Mouse (Mus musculus) monocyte, adult 2 months (primary cell): ENCODE measurements around the gene Vasp.
A peak's percentile ranks its signal among the peaks of the same experiment; 100 is the strongest.
"Not testable (repeated sequence)": the region's sequence is repeated elsewhere in the genome, so short reads cannot be mapped to it uniquely, and the experiment has no call there.

Experiments used
- DNase-seq, 2 experiments: peaks; one replicate each; pipeline ENCODE4 v3.0.0; 2022; ENCODE audit warnings: low spot score in 2 of 2, low read depth in 1 of 2

The Vasp gene

GRCm38 (mm10) chr7:19304501-19305412 lies 33.1 kb upstream of the Vasp start:
- DNase-seq: no peak

GRCm38 (mm10) chr7:19303770-19304169 lies 32.2 kb upstream of the Vasp start:
- DNase-seq: peak in 1 of 2 experiments; percentile 76

GRCm38 (mm10) chr7:19303046-19303305 lies 31.4 kb upstream of the Vasp start:
- no peak for DNase-seq

GRCm38 (mm10) chr7:19302264-19303045 lies 30.8 kb upstream of the Vasp start:
- DNase-seq: no peak

- DNase-seq: peak in 1 of 2 experiments; percentile 31
Measured at GRCm38 (mm10) chr7:19301461-19302263, 30.0 kb upstream of the Vasp start.

- DNase-seq: peak in 1 of 2 experiments; percentile 63
Measured at GRCm38 (mm10) chr7:19300501-19301421, 29.1 kb upstream of the Vasp start.

- DNase-seq: no peak
Measured at GRCm38 (mm10) chr7:19299194-19299593, 27.6 kb upstream of the Vasp start.

- no peak for DNase-seq
Measured at GRCm38 (mm10) chr7:19297794-19298193, 26.2 kb upstream of the Vasp start.

- DNase-seq: no peak
Measured at GRCm38 (mm10) chr7:19297034-19297433, 25.4 kb upstream of the Vasp start.

GRCm38 (mm10) chr7:19295503-19296185 lies 24.0 kb upstream of the Vasp start:
- peak in 1 of 2 experiments; percentile 86 for DNase-seq

- DNase-seq: no peak
Measured at GRCm38 (mm10) chr7:19290969-19291596, 19.5 kb upstream of the Vasp start.

GRCm38 (mm10) chr7:19284763-19285162 lies 13.1 kb upstream of the Vasp start:
- peak in 1 of 2 experiments; percentile 47 for DNase-seq

GRCm38 (mm10) chr7:19283406-19283804 lies 11.8 kb upstream of the Vasp start:
- DNase-seq: no peak

- DNase-seq: no peak
Measured at GRCm38 (mm10) chr7:19282791-19283405, 11.3 kb upstream of the Vasp start.

- DNase-seq: peak in 1 of 2 experiments; percentile 53
Measured at GRCm38 (mm10) chr7:19282385-19282784, 10.8 kb upstream of the Vasp start, which contains the start of gene Rtn2. TSS of gene Rtn2 (plus strand) at chr7:19282624.

GRCm38 (mm10) chr7:19281680-19282304 lies 10.2 kb upstream of the Vasp start:
- DNase-seq: not testable (repeated sequence)

- DNase-seq: no peak
Measured at GRCm38 (mm10) chr7:19279581-19280114, 8.0 kb upstream of the Vasp start, which contains the start of gene Ppm1n. TSS of gene Ppm1n (minus strand) at chr7:19280064.

- no peak for DNase-seq
Measured at GRCm38 (mm10) chr7:19279052-19279451, 7.4 kb upstream of the Vasp start.
